Mouse (Mus musculus) bone marrow macrophage, adult 2 months (primary cell): ENCODE results near the gene Ubash3b.

Source experiments
- CTCF ChIP-seq: IDR thresholded peaks from 2 replicates; pipeline ENCODE4 v1.5.1; 2012; ENCODE audit warnings: low read depth, mild to moderate bottlenecking, low read length, moderate library complexity
- POLR2A ChIP-seq: IDR thresholded peaks from 2 replicates; pipeline ENCODE4 v1.6.1; 2012; ENCODE audit warnings: mild to moderate bottlenecking, low read depth, low read length, borderline replicate concordance

- TF ChIP-seq POLR2A (no peak), CTCF (peak; percentile 54)
Observed at GRCm38 (mm10) chr9:41207130-41208104, 45.9 kb upstream of the Ubash3b start.
